34 mouse cellular contexts compared by ENCODE assay signal in genomic region chr15:82620531-82621202, GRCm38 (mm10). TPM values are rescaled to one million over a fixed set of nuclear protein-coding genes. Genes with fewer than 3 reads are reported as not detected.
DNase-seq lines count a peak whose midpoint lies in the region; ATAC-seq lines count a peak whose summit lies in the region.
"Had no signal": no experiment of that assay in that cellular context is flagged by ENCODE, and none has a peak within 500 bp of the region (broad histone marks: within the 10 kb centered on the region; RNA-seq: fewer than 3 reads in every experiment).

Gene Cyp2d34 (minus strand): TSS chr15:82620946.

- ATAC-seq in forebrain, embryonic 15.5 days (replicated peaks) = no peak
- ATAC-seq in intestine, embryonic 14.5 days (replicated peaks; ENCODE audit: low FRiP score, low TSS enrichment, low read depth) = no peak
- ATAC-seq in intestine, embryonic 15.5 days = no peak
- ATAC-seq in liver, embryonic 12.5 days = no peak
- ATAC-seq: activated CD4-positive, CD25-positive, alpha-beta regulatory T cell, adult 4 months; forebrain, embryonic 14.5 days; hindbrain, postnatal 0 days had no signal

- no peak within 1 kb of the TSS for H3K4me2 ChIP-seq in forebrain, embryonic 15.5 days (replicated peaks)
- no peak within 1 kb of the TSS for H3K4me2 ChIP-seq in intestine, embryonic 14.5 days (ENCODE audit: low read length)
- H3K4me2 ChIP-seq in intestine, embryonic 15.5 days (replicated peaks) = no peak within 1 kb of the TSS
- no peak within 1 kb of the TSS for H3K4me2 ChIP-seq in liver, embryonic 12.5 days
- H3K4me2 ChIP-seq: embryonic facial prominence, embryonic 13.5 days; heart, embryonic 12.5 days; heart, embryonic 15.5 days; hindbrain, embryonic 14.5 days had no signal

- DNase-seq in forebrain, embryonic 10.5 days (ENCODE audit: extremely low spot score, low spot score) = peak; percentile 8
- peak; percentile 36 for DNase-seq in intestine, embryonic 14.5 days (ENCODE audit: low spot score)
- DNase-seq in limb, embryonic 10.5 days (ENCODE audit: low spot score) = peak; percentile 13
- no peak for DNase-seq in left cerebral cortex, postnatal 25 days (ENCODE audit: low spot score in 2 of 2)
- DNase-seq: adrenal gland, adult 8-10 months; adrenal gland, postnatal 25 days; cerebellum, adult 11-12 months; cerebellum, adult 8-10 months; cerebellum, postnatal 10 days; cerebellum, postnatal 36 days; embryo, embryonic 11 days; gastrocnemius, postnatal 25 days; heart, postnatal 10 days; heart, postnatal 4 days had no signal

- no peaks in the 10 kb centered on the region for H3K4me1 ChIP-seq in forebrain, embryonic 10.5 days
- no peaks in the 10 kb centered on the region for H3K4me1 ChIP-seq in forebrain, embryonic 15.5 days
- no peaks in the 10 kb centered on the region for H3K4me1 ChIP-seq in intestine, embryonic 14.5 days (replicated peaks; ENCODE audit: control insufficient read depth, insufficient read depth, low read length)
- no peaks in the 10 kb centered on the region for H3K4me1 ChIP-seq in intestine, embryonic 15.5 days (replicated peaks)
- H3K4me1 ChIP-seq in limb, embryonic 10.5 days = no peaks in the 10 kb centered on the region
- no peaks in the 10 kb centered on the region for H3K4me1 ChIP-seq in liver, embryonic 12.5 days
- H3K4me1 ChIP-seq: embryonic facial prominence, embryonic 10.5 days; embryonic facial prominence, embryonic 13.5 days; heart, embryonic 12.5 days; heart, embryonic 15.5 days had no signal

- 92% methylated on average over 7 of the region's 7 CpGs for WGBS in forebrain, embryonic 10.5 days
- WGBS in forebrain, embryonic 15.5 days = 89% methylated on average over 7 of the region's 7 CpGs
- WGBS in intestine, embryonic 14.5 days = 89% methylated on average over 7 of the region's 7 CpGs
- WGBS in intestine, embryonic 15.5 days = 89% methylated on average over 7 of the region's 7 CpGs
- 88% methylated on average over 7 of the region's 7 CpGs for WGBS in limb, embryonic 10.5 days
- 70% methylated on average over 7 of the region's 7 CpGs for WGBS in liver, embryonic 12.5 days (ENCODE audit: insufficient replicate concordance)

- intact Hi-C loops in left cerebral cortex, postnatal 25 days (cut with DNase I) = no loop called here

- peaks cover 6% of the 10 kb centered on the region; the same call in 1 of the 2 replicates for H3K9me3 ChIP-seq in forebrain, embryonic 10.5 days
- no peaks in the 10 kb centered on the region for H3K9me3 ChIP-seq in forebrain, embryonic 15.5 days
- no peaks in the 10 kb centered on the region for H3K9me3 ChIP-seq in intestine, embryonic 14.5 days (ENCODE audit: control insufficient read depth, low read length)
- H3K9me3 ChIP-seq in intestine, embryonic 15.5 days = no peaks in the 10 kb centered on the region
- no peaks in the 10 kb centered on the region for H3K9me3 ChIP-seq in limb, embryonic 10.5 days (replicated peaks)
- H3K9me3 ChIP-seq in liver, embryonic 12.5 days (replicated peaks) = no peaks in the 10 kb centered on the region
- H3K9me3 ChIP-seq: embryonic facial prominence, embryonic 13.5 days; heart, embryonic 15.5 days had no signal

- no peak within 1 kb of the TSS for H3K4me3 ChIP-seq in forebrain, embryonic 10.5 days
- H3K4me3 ChIP-seq in forebrain, embryonic 15.5 days = no peak within 1 kb of the TSS
- no peak within 1 kb of the TSS for H3K4me3 ChIP-seq in intestine, embryonic 14.5 days (ENCODE audit: low read depth, low read length)
- no peak within 1 kb of the TSS for H3K4me3 ChIP-seq in intestine, embryonic 15.5 days (replicated peaks)
- no peak within 1 kb of the TSS for H3K4me3 ChIP-seq in limb, embryonic 10.5 days
- H3K4me3 ChIP-seq in liver, embryonic 12.5 days = no peak within 1 kb of the TSS
- H3K4me3 ChIP-seq: embryonic facial prominence, embryonic 10.5 days; embryonic facial prominence, embryonic 13.5 days; erythroblast, embryonic 14.5 days; heart, embryonic 12.5 days; heart, embryonic 15.5 days had no signal

- H3K27me3 ChIP-seq in forebrain, embryonic 10.5 days (ENCODE audit: poor library complexity, severe bottlenecking) = no peaks in the 10 kb centered on the region
- H3K27me3 ChIP-seq in forebrain, embryonic 15.5 days = no peaks in the 10 kb centered on the region
- no peaks in the 10 kb centered on the region for H3K27me3 ChIP-seq in intestine, embryonic 14.5 days (replicated peaks; ENCODE audit: control insufficient read depth, insufficient read depth, low read length)
- H3K27me3 ChIP-seq in intestine, embryonic 15.5 days (replicated peaks) = no peaks in the 10 kb centered on the region
- no peaks in the 10 kb centered on the region for H3K27me3 ChIP-seq in limb, embryonic 10.5 days (ENCODE audit: low read depth, poor library complexity, severe bottlenecking)
- no peaks in the 10 kb centered on the region for H3K27me3 ChIP-seq in liver, embryonic 12.5 days (replicated peaks)
- H3K27me3 ChIP-seq: embryonic facial prominence, embryonic 13.5 days; heart, embryonic 12.5 days; heart, embryonic 15.5 days had no signal

- H3K27ac ChIP-seq in forebrain, embryonic 10.5 days = no peak within 1 kb of the TSS
- no peak within 1 kb of the TSS for H3K27ac ChIP-seq in forebrain, embryonic 15.5 days (replicated peaks)
- no peak within 1 kb of the TSS for H3K27ac ChIP-seq in intestine, embryonic 14.5 days (ENCODE audit: low read depth)
- no peak within 1 kb of the TSS for H3K27ac ChIP-seq in intestine, embryonic 15.5 days
- no peak within 1 kb of the TSS for H3K27ac ChIP-seq in limb, embryonic 10.5 days
- no peak within 1 kb of the TSS for H3K27ac ChIP-seq in liver, embryonic 12.5 days
- H3K27ac ChIP-seq: embryonic facial prominence, embryonic 10.5 days; embryonic facial prominence, embryonic 13.5 days; heart, embryonic 15.5 days; hindbrain, embryonic 14.5 days; hindbrain, postnatal 0 days had no signal

- no peak within 1 kb of the TSS for H3K9ac ChIP-seq in forebrain, embryonic 15.5 days (replicated peaks)
- H3K9ac ChIP-seq in intestine, embryonic 14.5 days (ENCODE audit: low read length) = no peak within 1 kb of the TSS
- no peak within 1 kb of the TSS for H3K9ac ChIP-seq in intestine, embryonic 15.5 days
- H3K9ac ChIP-seq in liver, embryonic 12.5 days = no peak within 1 kb of the TSS
- H3K9ac ChIP-seq: embryonic facial prominence, embryonic 13.5 days; heart, embryonic 12.5 days; heart, embryonic 15.5 days; hindbrain, embryonic 14.5 days had no signal

- H3K36me3 ChIP-seq in forebrain, embryonic 10.5 days (replicated peaks) = no peaks in the 10 kb centered on the region
- H3K36me3 ChIP-seq in forebrain, embryonic 15.5 days = no peaks in the 10 kb centered on the region
- no peaks in the 10 kb centered on the region for H3K36me3 ChIP-seq in intestine, embryonic 14.5 days (ENCODE audit: control insufficient read depth, insufficient read depth, low read length)
- H3K36me3 ChIP-seq in intestine, embryonic 15.5 days = no peaks in the 10 kb centered on the region
- no peaks in the 10 kb centered on the region for H3K36me3 ChIP-seq in limb, embryonic 10.5 days
- no peaks in the 10 kb centered on the region for H3K36me3 ChIP-seq in liver, embryonic 12.5 days
- H3K36me3 ChIP-seq: embryonic facial prominence, embryonic 10.5 days; embryonic facial prominence, embryonic 13.5 days; heart, embryonic 12.5 days; heart, embryonic 15.5 days had no signal

RNA-seq across cellular contexts. Expression of gene Cyp2d34, which starts in this region (rescaled TPM):
- not detected in 2 replicates for polyA plus RNA-seq in forebrain, embryonic 10.5 days (2016; fragmentation: Nextera tagmentation; extraction: Ambion mirVana)
- polyA plus RNA-seq in forebrain, embryonic 15.5 days (2015; fragmentation: Nextera tagmentation; extraction: Ambion mirVana) = not detected in 2 replicates
- polyA plus RNA-seq in intestine, embryonic 14.5 days (2014; fragmentation: Nextera tagmentation; extraction: Ambion mirVana) = not detected in 2 replicates
- not detected in 2 replicates for polyA plus RNA-seq in intestine, embryonic 15.5 days (2015; fragmentation: Nextera tagmentation; extraction: Ambion mirVana)
- polyA plus RNA-seq in limb, embryonic 10.5 days (2016; fragmentation: Nextera tagmentation; extraction: Ambion mirVana) = not detected in 2 replicates
- not detected for total RNA-seq in left cerebral cortex, postnatal 25 days (2021)
- polyA plus RNA-seq in liver, embryonic 12.5 days (2016; fragmentation: Nextera tagmentation; extraction: Ambion mirVana) = not detected in 2 replicates
- total RNA-seq: adrenal gland, adult 8-10 months; adrenal gland, postnatal 25 days; ES-E14; gastrocnemius, adult 8-10 months; gastrocnemius, postnatal 25 days; heart, adult 8-10 months; heart, postnatal 10 days; heart, postnatal 4 days; hindbrain, postnatal 0 days had no signal
- polyA plus RNA-seq: activated CD4-positive, CD25-positive, alpha-beta regulatory T cell, adult 4 months; brain, embryonic 14.5 days; cortical plate, adult 2 months; embryonic facial prominence, embryonic 10.5 days; embryonic facial prominence, embryonic 13.5 days; erythroblast, embryonic 14.5 days; forebrain, embryonic 11.5 days; forebrain, embryonic 14.5 days; gonadal fat pad, adult 2 months; heart, embryonic 12.5 days; heart, embryonic 15.5 days; hindbrain, embryonic 11.5 days; hindbrain, embryonic 14.5 days; hindbrain, postnatal 0 days had no signal

Comparison
In these comparisons a context has a peak if more than half of its experiments do, and no peak if none do; other contexts are left out.
1. Peak in DNase-seq in forebrain, embryonic 10.5 days; RNA of the gene not detected or under 1 TPM.
2. Peak in DNase-seq in intestine, embryonic 14.5 days; RNA of the gene not detected or under 1 TPM.
3. Peak in DNase-seq in limb, embryonic 10.5 days; RNA of the gene not detected or under 1 TPM.